Mouse (Mus musculus): ENCODE measurements around the gene Camk1.

Camk1 gene

DNA sequence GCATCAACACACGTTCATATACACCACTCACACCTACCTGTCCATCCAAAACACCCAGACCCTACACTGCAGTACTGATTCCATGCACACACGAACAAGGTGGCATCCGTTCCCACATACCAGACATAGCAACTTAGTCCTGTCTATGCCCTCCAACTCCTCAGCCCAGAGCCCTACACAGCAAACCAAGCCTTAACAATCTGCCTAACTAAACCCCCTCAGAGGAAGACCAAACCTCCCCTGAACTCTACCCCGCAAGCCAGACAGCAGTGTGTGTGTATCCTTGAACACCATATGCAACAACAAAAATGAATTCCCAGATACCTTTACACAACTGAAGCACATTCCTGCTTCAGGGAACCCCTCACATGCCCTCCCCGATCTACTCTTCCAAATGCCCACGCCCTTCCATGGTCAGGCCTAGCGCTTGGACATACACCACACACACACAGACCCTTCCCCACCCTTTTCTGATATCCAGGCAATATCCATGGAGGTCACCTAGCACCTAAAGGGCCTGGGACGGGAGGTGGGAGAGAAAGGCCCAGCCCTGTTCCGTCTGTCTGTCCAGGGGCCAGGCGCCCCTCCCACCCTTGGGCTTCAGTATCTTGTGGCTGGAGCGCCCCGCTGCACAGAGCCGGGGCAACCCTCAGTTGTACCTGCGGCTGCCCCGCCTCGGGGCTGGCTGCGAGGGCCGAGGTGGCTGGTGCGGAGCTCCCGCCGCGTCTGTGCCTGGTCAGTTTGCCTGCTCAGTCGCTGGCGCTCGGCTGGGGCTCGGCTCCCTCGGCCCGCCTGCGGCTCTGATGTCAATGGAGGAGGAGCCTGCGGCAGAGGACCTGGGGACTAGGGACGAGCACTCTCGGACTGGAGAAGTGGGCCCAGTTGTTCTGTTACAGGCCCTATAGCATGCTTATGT lies at the start of gene Camk1:
TSS of gene Camk1 (minus strand) at position 808 of the 916 bp plus-strand sequence.
- DNase-seq (ENCODE audit: low read depth, low spot score), result no peak

DNA sequence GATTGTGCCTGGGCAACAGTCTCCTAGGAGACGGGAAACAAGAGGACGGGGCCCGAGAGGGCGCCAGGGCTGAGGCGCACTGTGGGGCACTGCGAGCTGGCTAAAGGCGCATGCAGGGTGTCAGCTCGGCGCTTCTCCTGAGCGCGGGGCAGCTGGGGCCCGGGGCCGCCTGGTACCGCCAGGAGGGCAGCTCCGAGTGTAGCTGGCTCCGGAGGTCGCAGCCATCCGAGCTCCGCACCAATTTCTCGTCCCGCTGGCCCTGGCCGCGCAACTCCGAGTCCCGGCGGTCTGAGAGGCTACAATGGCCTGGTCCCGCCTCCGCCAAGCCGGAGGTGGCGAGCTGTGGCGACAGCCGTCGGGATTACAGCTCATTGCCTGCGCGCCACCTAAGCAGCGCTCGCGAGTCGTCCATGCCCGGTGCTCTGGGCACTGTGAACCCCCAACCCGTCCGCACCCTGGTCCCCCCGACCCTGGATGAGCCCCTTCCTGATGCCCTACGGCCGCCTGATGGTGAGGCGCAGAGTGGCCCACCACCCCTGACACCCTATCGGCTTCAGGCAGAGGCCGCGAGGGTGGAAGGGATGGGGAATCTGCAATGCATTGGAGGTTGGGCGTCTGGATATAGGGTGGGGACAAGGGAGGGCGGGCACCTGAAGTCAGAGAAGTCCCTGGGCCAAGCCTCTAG lies 48.7 kb upstream of the Camk1 start:
- DNase-seq (ENCODE audit: low read depth, low spot score), result no peak

DNA sequence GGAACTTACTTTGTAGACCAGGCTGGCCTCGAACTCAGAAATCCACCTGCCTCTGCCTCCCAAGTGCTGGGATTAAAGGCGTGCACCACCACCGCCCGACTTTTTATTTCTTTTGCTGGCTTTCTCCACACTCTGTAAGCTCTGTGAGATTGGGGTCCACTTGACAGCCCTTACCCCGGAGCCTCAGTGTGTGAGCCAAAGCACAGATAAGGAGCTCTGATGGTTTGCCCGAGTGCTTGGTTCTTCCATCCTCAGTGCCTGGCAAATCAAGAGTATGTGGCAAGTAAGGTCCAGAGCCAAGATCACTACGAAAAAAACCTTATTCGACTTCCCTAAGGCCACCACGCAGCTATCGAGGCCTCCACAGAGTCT lies 48.2 kb upstream of the Camk1 start:
- DNase-seq (ENCODE audit: low read depth, low spot score), result no peak

DNA sequence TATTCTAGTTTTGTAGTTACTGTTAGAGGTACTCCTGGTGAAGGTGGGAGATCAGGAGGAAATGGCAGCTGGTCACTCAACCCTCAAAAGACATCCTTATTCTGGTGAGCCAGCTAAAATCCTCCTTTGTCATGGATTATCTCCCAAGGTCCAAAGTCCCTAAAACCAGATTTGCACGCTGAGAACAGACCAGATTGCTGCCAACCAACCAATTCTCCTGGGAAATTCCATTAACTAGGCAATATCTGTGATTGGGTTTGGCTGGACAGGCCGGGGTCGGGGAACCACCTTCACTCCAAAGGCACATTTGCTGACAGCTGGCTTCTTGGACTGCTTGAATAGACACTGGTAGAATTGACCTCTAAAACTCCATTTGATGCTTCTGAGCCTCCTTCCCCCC lies 46.9 kb upstream of the Camk1 start:
- DNase-seq (ENCODE audit: low read depth, low spot score), result no peak

DNA sequence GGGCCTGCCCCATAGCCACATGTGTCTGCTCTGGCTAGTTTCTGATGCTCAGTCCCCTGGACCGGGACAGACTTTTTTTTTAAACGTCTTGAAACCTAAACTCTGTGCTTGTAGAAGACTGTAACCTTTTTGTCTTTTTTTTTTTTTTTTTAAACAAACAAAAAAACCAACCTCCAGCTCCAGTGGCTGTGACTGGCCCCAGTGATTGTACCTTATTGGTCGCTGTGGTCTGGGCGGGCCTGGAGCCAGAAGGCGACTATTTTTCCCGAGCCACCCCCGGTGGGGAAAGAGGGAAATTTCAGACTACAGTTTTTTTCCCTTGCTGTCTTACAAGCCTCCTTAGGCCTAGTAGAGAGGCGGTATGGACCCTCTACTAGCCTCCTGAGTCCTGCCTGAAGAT lies 45.2 kb upstream of the Camk1 start, which contains the start of gene Ttll3:
TSS of gene Ttll3 (plus strand) at position 301 of the 400 bp plus-strand sequence.
- no peak for DNase-seq (ENCODE audit: low read depth, low spot score)

DNA sequence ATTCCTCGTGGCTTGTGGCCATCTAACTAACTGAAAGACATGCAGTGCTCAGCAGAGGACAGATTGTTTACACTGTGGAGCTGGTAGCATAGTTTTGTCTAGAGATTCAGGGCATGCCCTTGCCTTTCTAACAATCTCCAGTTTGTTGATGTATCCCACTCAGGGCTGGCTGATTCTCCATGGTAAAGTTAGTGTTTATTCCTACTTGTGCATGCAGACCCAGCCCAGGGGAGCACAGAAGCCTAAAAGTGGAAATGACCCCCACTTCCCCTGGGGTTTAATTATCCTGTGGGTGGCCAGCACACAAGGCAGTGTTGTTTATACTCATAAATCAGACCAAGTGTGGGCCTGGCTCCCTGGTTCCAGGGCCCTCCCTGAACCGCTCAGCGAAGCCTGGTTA lies 42.2 kb upstream of the Camk1 start:
- DNase-seq (ENCODE audit: low read depth, low spot score), result no peak

DNA sequence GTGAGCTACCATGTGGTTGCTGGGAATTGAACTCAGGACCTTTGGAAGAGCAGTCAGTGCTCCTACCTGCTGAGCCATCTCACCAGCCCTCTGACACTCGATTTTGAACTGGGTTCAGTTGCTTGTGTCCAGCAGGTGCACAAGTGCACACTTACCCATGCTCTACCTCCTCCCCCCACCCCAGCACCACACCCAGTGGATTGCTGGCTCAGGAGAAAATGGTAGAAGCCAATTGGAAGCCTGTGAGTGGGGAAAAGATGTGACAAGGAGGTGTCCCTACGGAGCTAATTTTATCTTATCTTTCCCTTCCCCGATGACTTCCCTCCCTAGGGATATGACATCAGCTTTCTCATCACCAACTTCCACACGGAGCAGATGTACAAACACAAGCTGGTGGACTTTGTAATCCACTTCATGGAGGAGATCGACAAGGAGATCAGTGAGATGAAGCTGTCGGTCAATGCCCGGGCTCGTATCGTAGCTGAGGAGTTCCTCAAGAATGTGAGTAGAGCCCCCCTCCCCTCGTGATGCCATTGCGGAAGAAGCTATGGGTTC lies 41.5 kb upstream of the Camk1 start:
- DNase-seq (ENCODE audit: low read depth, low spot score), result no peak

DNA sequence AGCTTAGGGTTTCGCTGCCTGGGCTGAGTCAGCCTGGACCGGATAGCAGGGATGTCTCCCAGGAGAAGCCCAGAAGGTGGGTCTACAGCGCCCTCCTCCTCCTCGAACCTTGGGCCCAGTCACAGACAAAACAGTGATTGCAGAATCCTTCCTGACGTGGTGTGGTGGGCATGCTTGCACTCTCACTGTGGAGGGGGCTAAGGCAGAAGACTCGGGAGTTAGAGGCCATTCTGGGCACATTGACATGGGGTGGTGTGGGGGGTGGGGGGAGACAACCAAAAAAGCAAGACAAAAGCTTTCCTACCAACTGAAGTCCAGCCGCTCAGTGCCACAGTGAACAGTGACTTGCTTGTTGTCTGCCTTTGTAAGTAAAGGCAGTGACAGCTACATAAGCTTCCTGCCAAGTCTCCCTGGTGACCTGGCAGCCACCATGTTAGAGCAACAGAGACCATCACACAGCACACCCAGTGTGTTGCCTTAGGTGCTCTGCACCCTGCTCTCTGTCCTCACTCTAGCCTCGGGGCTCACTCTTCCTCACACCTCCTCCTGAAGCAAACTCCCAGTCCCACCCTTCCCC lies 40.7 kb upstream of the Camk1 start:
- DNase-seq (ENCODE audit: low read depth, low spot score), result no peak

DNA sequence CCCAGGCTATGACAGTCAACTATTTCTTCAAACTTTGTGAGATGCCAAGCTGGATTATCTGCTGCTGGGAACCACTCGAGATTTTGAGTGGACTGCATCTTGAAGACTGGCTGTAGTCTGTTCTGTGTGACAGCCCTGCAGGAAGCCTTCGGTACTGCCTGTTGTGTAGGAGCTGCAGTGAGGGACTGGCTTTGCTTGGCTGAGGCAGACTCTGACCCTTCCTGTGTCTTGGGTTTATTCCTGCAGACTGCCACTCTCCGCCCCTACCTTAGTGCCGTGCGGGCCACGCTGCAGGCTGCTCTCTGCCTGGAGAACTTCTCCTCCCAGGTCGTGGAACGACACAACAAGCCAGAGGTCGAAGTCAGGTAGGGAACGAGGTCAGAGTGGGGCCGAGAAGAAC lies 36.7 kb upstream of the Camk1 start:
- DNase-seq (ENCODE audit: low read depth, low spot score), result no peak

DNA sequence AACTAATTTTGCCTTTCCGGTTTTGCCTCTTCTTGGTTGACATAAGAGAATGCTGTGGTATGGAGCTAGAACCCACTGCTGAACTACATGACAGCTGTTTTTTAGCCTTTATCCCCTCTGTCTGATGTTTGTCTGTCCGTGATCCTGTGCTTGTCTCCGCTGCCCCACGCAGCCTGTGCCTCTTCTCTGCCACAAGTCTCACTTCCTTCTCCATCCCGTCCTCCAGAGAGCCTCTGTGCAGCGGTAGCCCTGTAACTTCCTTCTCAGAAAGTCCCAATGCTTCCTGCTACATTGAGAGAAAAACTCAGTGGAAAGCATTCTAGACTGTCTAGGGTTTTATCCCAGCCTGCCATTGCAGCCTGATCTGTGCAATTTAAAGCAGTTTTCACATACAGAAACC lies 35.5 kb upstream of the Camk1 start:
- peak; percentile 68 for DNase-seq (ENCODE audit: low read depth, low spot score)

DNA sequence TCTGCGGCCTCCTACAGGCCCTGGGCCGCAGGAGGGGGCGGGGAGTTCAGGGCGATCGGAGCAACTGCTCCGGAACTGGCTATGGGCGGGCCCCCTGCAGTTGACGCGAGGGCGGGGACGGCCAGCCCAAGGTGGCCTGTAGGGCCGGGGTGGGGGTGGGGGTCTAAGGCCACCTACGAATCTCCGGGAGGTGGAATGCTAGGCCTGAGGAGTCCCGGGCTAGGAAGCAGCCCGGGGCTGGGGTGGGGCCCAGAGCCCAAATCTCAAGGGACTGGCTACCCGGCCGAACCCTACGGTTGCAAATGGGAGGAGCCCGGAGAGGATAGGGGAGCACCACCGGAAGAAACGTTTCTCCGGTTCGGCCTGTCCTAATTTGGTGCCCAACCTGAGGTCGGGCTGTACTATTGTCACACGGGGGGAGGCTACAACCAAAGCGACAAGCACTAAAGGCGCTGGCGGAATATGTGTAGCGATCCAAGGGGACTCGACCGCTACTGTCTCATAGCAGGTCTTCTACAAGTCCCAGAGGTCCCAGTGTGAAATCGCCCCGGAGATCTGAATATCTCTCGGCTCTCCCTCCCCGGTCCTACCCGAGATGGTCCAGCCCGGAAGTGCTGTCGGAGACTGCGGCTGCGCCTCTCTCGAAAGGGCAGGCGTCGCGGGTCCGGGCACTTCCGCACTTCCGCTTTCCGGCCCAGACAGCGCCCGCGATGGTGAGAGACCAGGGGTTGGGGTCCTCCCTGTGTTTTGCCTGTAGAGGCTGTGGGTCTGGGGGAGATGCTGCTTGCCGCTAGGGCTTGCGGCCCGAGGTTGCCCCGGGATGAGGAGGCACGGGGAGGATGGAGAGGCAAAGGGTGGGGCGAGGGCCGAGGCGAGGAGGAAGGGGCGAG lies 34.0 kb upstream of the Camk1 start, which contains the start of the genes Tada3 and Arpc4:
TSS of gene Tada3 (minus strand) at position 388 of the 890 bp plus-strand sequence.
TSS of gene Arpc4 (plus strand) at position 620 of the 890 bp plus-strand sequence.
- peak; percentile 99 for DNase-seq (ENCODE audit: low read depth, low spot score)

DNA sequence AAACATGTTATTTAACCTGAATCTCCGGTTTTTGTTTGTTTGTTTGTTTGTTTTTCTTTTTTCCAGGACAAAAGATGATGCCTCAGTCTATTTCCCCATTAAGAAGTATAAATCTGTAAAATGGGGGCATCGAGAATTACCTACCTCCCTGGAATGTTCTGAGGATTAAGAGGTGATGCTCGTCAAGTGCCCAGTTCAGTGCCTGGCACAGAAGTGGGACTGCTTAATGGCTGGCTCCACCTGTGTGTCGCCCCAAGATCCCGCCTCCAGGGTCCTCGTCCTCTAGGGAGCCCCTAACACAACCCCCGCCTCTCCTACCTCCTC lies 33.4 kb upstream of the Camk1 start:
- DNase-seq (ENCODE audit: low read depth, low spot score), result no peak

DNA sequence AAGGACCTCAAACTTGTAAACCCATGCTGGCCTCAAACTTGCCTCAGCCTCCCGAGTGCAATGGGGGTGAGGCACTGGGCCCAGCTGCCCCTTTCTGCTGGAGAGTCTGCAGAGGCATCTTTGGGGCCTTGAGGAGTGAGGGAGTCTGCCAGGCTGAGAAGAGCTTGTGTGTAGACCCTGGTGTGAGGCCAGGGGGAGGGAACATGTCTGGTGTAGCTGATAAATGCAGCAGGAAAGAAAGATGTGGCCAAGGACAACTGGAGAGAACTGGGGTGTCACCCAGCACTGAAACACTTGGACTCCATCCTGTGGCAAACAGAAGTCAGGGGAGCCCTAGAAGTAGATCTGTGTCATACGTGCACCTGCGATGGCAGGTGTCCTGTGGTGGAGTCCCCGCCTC lies 29.7 kb upstream of the Camk1 start:
- DNase-seq (ENCODE audit: low read depth, low spot score), result no peak

DNA sequence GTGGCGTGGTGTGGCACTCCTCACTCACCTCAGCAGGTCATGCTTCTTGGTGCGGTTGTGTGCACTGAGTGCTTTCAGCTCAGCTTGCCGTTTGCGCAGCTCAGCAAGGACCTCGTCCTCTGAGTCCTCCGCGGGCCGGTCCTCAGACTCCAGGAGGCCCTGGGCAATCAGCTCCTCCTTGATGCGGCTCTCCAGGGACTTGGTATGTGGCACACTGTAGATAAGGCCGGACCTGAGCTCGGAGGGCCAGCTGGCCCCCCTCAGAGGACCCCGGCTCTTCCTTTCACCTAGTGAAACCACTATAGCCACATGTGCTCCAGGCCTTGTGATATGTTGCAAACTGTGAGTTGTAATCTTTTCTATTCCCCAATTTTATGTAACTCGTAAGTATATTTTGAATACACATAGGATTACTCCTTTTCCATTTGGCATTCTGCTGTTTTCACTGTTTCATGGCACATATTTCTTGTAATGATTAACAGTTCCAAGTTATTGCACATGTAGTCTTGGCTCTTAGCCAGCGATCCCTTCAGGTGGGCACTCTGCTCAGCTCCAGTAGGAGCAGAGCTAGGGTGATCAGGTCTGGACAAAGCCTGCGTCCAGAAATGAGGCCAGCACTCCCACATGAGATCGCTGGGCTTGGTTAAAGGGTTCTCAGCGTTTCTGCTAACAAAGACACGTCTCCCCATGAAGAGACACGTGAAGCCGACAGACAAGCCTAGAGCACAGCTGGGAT lies 26.6 kb upstream of the Camk1 start:
- DNase-seq (ENCODE audit: low read depth, low spot score), result no peak

DNA sequence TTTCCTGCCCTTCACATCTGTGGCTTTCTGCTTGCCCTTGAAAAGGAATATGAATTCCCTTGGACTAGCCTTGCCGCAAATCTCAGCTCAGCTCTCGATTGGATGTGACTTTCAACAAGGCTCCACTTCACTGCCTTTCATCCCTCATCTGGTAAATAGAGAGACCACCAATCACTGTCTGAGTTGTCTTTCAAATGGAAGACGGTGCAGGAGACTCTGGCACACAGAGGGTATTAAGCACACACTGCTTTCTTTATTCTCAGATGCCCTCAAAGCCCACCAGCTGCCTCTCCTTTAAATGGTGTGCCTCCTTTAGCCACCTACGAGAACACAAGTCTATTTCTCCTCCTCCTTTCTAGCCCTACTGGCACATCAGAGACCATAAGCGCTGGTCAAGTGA lies 24.8 kb upstream of the Camk1 start:
- no peak for DNase-seq (ENCODE audit: low read depth, low spot score)

DNA sequence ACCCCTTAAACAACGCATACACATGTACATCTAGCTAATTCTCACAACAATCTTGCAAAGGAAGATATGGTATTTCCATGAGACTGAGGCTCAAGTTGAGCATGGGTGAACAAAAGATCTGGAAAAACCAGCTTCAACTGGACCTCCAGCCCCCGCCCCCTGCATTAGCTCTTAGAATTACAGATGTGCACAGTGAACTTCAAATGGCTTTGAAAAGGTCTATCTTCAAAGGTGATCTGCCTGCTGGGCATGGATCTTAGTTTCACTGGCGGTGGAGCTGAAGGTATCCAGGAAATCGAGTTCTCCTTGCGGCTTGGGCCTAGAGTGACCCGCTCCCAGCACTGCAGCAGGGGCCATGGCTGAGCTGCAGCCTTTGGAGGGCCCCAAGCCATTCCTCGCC lies 24.3 kb upstream of the Camk1 start:
- no peak for DNase-seq (ENCODE audit: low read depth, low spot score)

DNA sequence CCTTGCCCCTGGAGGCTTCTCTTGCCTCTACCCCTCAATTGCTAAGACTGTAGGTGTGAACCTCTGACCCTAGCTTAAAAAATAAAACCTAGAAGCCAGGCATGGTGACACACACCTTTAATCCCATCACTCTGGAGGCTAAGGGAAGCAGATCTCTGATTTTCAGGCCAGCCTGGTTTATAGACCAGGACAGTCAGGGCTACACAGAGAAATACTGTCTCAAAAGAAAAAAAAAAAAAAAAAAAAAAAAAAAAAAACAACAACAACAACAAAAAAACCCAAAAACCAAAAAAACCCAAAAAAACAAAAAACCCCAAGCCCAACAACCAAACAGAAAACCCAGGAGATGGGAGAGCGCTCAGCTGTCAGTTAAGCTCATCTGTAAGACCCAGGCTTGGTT lies 23.8 kb upstream of the Camk1 start:
- DNase-seq (ENCODE audit: low read depth, low spot score), result no peak

DNA sequence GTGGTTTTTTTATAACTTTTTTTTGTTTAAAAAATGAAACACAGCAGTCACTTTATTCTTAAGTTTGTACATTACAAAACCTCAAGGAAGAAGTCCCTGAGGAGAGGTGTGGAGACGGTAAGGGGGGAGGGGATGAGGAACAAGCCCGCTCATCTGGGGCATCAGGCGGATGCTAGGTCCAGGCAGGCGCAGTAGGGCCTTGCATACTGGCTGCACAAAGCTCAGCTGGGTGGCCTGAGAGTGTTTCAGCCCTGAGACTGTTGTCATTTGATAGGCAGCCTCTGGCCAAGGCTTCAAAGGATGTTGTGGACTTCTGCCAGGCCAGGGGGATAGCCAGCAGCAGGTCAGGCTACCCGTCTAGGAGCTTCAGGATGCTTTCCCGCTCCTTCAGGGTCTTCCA lies 22.9 kb upstream of the Camk1 start:
- DNase-seq (ENCODE audit: low read depth, low spot score), result no peak

DNA sequence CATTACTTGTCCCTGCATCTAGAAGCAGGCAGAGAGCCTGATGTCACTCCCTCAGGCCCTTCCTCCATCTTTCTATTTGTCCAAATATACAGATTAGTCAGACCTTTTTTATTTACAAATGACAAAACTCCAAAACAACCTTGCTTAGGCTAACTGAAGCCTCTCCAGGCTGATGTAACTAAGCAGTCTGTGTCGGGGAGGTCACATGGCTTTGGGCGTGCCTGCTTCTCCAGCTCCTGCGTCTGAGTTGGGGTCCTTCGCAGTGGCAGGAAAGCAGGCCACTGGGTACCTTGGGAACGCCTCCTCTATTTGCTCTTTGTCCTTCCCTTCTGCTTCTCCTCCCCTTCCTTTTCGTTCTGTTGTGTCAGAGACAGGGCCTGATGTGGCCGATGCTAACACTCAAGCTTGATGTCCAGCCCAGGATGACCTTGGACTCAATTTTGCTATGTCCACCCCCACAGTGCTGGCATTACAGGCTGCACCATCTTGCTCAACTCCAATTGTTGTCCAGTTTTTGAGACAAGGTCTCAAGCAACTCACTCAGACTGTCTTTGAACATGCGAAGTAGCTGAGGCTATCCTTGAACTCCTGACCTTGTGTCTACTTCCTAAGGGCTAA lies 20.8 kb upstream of the Camk1 start:
- DNase-seq (ENCODE audit: low read depth, low spot score), result no peak

DNA sequence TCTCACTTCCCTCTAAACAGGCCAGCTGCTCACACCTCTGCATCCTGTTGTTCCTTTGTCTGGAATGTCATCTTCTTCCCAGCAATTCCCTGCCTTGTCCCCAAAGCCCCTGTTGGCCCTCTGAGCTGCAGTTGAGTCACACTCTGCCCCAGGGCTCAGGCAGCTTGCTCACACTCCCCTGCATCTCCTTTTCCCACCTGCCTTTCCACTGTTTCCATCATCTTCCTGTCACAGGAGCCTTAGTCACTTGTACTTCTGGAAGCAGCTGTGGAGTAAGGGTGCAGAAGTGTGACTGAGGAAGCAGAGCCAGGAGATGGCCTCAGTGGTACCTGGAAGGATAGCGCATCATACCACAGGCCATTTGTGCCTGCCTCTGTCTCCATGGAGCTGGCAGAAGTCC lies 18.5 kb upstream of the Camk1 start:
- no peak for DNase-seq (ENCODE audit: low read depth, low spot score)

Data from A20 (cell line).